Mouse (Mus musculus) T-helper 2 cell (primary cell): ENCODE results near the gene Dlk2.

Experiments used
- in situ Hi-C: fragments of 300-600 bp; cut with MboI, MseI; formaldehyde crosslinking; loops from one replicate; pipeline ENCODE4 v1.15.1; 2025; ENCODE audit warnings: high pct_unique_total_duplicates

Gene Dlk2

DNA sequence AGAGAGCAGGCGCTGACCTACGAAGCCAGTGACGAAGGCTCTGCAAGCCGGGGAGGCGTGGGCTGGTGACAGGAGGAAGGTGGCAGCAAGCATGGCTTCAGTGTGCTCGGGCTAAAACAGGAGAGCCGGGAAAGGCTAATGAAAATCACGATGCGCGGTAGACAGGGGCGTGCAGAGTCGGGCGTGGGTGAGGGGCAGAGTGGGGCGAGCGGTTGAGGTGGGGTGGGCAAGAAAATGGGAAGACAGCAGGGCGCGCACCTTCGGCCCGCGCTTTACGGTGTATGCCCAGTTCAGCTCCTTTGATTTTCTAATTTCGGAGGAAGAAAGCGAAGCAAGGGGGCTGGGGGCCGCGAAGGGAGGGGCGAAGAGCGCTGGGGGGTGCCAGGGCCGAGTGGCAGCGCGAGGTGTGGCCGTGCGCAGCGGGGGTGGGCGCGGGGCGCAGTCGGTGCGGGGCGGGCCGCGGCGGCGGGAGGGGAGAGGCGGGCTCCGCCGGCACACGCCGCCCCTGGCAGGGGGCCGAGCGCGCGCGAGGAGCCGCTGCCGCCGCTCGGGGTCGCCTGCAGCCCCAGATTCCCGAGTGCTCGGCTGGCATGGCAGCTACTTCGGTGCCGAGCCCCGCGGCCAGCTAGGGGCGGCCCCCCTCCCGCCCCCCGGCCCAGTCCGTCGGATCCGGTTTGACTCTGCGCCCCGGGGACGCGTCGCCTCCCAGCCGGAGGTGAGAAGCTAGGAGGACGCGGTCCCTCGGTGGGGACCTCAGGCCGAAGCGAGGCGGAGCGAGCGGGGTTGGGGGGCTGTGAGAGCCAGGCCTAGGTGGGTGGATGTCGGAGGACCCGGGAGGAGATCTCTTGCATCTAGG lies at the start of gene Dlk2:
Gene Dlk2, plus strand, starts transcription at position 58 of the 856 bp plus-strand sequence.
- in situ Hi-C loops = no loop called here

DNA sequence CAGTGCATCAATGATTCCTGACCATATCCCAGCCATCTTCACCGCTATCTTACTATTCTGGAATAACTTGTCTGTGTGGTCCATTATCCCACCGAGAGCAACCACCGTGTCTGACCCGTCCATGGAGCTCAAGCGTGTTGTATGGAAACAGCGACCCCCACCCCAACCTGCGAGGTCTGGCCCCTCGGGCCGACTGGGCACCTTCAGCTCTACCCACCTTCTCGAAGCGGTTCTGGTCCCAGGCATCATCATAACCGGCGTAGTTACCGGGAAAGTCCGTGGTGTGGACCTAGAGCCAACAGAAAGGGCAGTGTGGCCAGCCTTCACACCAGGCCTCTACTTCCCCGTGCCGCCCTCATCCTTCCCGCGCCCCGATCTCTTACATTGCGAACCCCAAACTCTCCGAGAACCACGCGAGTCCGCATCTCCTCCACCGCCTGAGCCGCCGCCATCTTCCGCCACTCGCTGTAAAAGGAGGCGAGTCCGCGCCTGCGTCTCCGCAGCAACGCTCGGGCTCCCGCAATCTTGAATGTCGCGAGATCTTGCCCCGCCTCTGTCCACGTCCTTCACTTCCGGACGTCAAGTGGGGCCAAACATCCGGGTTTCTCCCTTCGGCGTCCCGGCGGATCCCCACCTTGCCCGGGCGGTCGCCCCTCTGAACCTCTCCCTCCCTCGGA lies 49.6 kb upstream of the Dlk2 start, which contains the start of the genes Polr1c and Yipf3:
Gene Polr1c, minus strand, starts transcription at position 543 of the 677 bp plus-strand sequence.
Gene Yipf3, plus strand, starts transcription at position 569 of the 677 bp plus-strand sequence.
- in situ Hi-C loops = loop anchor here (25.0 kb wide), 1 partner anchor 715 kb away; no protein-coding TSS in a partner anchor

DNA sequence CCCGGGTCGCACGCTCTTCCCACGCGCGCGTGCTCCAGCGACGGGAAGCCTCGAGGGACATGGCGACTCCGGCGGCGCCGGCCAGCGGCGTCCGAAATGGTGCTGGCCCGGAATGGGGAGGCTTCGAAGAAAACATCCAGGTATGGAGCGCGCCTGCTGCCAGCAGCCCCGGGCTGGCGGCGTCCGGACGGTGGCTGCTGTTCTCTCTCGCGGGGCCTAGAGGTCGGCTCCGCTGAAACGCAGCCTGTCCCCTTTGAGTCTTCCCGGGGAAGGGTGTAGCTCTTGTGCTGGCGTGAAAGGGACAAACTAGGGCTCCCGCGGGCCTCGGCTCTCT lies 49.1 kb upstream of the Dlk2 start:
- in situ Hi-C loops = loop anchor here (25.0 kb wide), 1 partner anchor 714 kb away; no protein-coding TSS in a partner anchor

DNA sequence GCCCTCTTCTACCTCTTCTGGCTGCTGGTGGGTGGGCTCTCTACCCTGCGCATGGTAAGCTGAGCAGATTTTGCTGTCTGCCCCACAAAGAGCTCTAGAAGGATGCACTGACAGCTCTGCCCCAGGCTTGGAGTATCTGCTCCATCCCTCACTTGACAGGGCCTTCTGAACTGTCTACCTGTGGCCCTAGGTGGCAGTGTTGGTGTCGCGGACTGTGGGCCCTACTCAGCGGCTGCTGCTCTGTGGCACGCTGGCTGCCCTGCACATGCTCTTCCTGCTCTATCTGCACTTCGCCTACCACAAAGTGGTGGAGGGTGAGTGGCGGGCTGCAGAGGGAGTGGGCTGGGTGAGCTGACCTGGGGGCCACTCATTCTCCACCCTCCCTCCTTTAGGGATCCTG lies 46.0 kb upstream of the Dlk2 start:
- in situ Hi-C loops = no loop called here

DNA sequence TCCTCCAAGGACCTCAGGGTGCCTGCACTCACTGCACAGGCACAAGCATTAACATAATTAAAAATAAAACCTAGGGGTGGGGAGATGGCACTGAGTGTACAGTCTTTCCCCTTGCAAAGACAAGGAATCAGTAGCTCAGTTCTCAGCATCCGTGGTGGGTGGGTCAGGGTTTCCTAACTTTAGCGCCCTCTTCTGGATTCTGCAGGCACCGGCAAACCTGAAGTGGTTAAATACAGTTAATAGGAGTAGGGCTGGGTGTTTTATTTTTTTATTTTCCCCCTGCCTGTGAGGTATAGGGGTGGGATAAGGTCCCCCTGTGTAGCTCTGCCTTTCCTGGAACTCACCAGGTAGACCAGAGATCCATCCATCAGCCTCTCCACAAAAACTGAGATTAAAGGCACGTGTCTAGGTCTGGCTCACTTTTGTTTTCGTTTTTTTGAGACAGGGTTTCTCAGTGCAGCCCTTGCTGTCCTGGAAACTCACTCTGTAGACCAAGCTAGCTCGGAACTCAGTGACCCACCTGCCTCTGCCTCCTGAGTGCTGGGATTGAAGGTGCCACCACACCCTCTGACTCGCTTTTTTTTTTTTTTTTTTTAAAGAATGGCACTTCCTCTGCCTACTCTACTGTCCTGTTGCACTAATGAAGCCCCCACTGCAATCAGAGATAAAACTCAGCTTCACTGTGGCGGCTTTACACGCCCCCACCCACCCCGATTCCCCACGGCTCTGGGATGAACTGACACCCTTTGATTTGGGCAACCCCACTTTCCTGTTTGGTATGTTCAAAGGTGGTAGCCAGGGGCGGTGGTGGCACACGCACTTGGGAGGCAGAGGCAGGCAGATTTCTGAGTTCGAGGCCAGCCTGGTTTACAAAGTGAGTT lies 44.4 kb upstream of the Dlk2 start:
- in situ Hi-C loops = no loop called here

DNA sequence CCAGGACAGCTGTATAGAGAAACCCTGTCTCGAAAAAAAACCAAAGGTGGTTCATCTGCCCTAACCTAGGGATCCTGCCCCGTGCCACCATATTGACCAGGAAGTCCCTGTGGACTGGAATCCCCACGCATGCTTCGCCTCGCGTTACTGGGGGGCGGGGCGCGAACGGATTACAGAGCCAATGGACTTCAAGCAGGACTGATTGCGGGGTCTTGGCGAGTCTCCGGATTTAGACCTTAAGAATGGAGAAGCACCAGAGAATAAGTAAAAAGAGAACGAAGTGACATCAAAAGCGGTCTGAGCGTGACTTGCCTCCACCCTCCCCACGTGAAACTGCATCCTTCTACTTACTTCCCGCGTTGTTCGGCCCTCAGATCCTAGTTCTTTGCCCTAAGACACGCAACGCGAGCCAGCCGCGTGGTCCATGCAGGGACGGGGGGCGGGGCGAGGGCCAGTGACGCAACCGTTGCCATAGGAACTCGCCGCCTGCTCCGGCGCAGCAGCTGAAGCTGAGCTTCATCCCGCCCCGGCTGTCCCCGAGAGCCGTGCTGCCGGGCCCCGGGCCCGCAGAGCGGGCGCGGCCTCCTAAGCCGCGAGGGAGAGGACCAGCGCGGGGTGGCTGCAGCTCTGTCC lies 43.7 kb upstream of the Dlk2 start, which contains the start of gene Lrrc73:
Gene Lrrc73, plus strand, starts transcription at position 80 of the 633 bp plus-strand sequence.
- in situ Hi-C loops = no loop called here

DNA sequence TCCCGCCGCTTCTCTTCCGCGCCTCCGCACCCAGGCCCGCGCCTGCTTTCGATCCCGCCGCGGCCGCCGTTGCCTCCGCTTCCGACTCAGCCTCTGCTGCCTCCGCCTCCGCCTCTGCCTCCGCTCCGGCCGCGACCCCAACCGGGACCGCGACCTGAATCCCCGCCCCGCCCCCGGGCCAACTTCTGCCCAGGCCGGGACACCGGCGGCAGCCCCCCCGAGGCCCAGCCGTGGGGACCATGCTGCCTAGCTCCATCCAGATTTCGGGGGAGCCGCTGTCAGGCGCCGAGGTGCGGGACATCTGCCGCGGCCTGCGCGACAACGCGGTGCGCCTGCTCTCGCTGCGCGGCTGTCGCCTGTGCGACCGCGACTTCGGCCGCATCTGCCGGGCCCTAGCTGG lies 43.1 kb upstream of the Dlk2 start:
- in situ Hi-C loops = no loop called here

DNA sequence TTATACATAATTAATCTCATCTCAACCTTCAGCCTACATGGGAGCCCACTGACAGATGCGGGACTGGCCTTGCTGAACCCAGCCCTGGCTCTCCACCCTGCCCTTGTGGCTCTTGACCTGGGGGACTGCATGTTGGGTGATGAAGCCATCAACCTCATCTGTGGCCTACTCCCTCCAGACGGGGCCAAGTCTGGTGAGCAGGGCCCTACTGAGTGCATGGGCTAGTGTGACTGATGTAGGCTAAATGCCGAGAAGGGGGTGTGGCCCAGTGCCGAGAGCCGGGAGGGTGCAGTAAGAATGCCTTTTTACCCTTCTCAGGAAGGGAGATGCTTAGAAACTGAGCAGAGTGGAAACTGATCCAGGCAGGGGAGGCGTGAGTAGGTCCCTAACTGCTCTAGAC lies 42.1 kb upstream of the Dlk2 start:
- in situ Hi-C loops = no loop called here

DNA sequence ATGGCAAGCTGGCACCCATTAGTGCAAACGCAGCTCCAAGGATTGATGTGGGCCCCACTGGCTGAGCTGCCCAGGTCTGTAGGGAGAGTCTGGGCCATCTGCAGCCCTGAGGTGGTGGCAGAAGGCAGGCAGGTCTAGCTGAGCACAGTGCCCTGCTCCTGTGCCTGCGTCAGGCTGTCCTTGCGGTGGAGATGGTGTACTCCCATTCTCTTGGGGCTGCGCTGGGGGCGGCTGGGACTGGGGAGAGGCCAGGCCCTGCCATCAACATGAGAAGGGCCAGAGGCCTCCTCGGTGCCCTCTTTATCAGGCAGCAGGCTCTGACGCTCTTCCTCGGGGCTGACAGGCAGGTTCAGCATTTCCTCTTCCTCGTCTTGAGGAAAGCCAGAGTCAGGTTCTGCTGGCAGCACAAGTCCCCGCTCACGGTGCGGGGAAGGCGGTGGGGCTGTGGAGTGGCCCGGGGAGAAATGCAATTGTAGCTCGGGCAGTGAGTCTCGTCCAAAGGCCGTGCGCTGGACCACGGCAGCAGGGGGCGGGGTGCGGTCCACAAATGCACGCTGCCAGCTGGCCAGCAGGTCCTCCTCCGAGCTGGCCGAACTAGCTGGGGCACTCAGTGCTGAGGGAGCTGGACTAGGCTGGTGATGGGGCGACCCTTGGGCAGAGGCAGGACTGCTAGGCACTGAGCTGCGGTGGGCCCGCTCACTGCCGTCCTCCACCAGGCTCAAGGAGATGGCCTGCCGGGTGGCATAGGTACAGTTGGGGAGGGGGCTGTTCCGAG lies 38.8 kb upstream of the Dlk2 start:
- in situ Hi-C loops = no loop called here

DNA sequence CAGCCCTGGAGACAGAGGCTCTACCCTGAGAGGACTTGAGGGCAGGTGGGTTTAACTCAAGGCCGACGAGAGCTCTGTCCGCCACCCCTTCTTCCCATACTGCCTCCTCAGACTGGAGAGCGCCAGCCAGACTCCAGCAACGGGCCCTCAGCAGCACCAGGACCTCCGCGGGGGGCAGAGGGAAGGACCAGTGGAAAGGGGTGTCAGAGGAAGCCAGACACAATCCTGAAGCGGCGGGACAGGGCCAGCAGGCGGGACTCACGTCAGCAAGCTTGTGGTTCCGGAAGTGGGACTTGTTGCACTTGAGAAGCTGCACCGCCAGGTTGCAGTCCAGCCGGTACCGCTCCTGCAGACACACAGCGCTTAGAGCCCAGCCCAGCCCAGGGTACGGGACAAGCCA lies 37.5 kb upstream of the Dlk2 start:
- in situ Hi-C loops = no loop called here

DNA sequence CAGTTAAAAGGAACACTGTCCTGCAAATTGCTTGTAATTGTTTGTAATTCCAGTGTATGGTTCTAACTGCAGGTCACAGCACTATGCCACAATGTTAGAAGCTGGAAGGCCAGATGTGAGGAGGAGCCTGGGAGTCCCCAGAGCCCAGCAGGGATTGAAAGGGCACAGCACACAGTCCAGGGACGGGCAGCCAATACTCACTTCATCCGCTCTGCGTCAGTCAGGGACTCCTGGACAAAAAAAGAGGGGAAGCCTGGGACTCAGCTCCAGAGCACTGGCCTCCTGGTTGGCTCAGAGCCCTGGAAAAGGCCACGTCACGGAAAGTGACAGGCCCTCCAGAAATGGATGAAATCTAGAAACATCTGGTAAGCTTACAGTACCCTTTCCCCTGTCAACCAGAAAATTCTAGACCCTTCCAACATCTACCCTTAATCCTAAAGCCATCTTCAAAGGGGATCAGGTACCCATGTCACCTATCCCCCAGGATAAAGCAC lies 35.0 kb upstream of the Dlk2 start:
- in situ Hi-C loops = no loop called here

DNA sequence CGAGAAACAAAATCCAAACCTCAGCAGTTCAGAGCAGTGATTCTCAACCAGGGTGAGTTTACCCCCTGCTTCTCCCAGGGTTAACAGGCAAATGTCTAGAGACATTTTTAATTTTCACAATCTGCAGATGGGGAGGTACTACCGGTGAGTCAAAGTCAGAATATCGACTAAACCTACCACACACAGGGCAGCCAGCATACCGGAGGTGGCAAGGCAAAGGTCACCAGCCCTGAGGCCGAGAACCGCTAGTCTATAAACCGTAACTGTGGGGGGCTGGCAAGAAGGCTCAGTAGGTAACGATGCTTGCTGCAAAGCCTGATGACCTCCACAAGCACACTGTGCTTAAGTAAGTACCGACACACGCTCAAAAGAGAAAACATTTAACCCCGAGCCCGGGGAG lies 31.7 kb upstream of the Dlk2 start:
- in situ Hi-C loops = loop anchor here (5.0 kb wide), 1 partner anchor 67 kb away; no protein-coding TSS in a partner anchor

DNA sequence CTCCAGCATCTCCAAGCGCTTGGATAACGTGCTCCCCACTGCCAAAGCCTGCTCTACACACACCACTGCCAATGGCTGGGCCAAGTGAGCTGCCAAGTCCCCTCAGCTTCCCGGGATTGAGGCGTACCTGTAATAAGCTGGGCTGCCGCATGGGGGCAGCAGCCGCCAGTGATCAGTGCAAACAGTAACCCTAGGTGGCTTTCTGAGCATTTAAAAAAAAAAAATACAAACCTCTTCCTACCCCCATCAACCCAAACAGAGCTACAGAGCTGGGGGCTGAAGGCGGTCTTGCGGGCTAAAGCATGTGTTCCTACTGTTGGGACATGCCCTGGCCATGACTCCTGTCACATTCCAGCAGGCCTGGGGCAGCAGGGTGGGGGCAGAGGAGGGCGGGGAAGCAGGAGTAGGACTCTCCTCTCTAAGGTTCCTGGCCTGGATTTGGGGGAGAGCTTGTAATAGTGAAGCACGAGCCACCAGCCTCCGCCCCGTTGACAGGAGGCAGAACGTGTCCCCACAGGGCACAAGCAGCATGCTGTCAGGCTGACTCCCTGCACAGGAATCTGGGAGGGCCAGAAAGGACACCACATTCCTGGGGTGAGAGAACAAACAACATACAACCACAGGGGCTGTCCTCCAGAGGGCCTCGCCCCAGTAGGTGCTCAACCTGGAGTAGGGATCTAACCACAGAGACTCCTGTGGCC lies 31.2 kb upstream of the Dlk2 start:
- in situ Hi-C loops = loop anchor here (5.0 kb wide), 1 partner anchor 66 kb away; no protein-coding TSS in a partner anchor

DNA sequence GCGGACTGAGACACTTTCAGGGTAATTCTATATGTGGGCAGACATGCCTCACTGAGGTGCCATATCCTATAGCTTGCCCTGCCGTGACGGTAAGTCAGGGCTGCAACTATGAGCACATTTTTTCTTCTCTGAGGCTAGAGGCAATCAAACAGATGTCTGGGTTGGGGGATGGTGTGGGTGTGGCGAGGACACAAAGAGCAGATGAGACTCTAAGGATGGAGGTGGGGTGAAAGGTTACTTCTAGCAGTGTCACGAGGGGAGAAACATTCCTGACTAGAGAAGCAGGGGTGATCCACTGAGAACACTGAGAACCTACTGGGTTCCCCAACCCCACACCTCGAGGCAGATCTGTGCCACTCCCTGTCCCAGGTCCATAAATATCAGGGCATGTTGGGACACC lies 30.2 kb upstream of the Dlk2 start:
- in situ Hi-C loops = loop anchor here (5.0 kb wide), 1 partner anchor 65 kb away; no protein-coding TSS in a partner anchor

DNA sequence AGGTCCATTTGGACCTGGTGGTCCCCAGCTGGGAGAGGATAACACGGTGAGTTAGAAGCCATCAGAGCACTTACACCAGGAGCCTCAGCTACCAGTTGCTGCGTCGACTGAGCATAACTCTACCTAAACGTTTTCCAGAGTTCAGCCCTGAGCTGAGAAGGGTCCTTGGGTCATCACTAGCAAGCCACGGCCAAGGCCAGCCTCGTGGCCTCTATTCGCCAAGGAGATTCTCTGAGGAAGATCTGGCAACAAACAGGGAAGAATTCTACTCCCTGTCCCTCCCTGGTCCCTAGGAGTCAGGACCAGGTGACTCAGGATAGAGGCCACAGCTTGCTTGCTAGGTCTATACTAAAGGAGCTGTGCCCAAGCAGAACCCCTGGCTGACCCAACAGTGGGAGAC lies 29.7 kb upstream of the Dlk2 start:
- in situ Hi-C loops = loop anchor here (5.0 kb wide), 1 partner anchor 65 kb away; no protein-coding TSS in a partner anchor

DNA sequence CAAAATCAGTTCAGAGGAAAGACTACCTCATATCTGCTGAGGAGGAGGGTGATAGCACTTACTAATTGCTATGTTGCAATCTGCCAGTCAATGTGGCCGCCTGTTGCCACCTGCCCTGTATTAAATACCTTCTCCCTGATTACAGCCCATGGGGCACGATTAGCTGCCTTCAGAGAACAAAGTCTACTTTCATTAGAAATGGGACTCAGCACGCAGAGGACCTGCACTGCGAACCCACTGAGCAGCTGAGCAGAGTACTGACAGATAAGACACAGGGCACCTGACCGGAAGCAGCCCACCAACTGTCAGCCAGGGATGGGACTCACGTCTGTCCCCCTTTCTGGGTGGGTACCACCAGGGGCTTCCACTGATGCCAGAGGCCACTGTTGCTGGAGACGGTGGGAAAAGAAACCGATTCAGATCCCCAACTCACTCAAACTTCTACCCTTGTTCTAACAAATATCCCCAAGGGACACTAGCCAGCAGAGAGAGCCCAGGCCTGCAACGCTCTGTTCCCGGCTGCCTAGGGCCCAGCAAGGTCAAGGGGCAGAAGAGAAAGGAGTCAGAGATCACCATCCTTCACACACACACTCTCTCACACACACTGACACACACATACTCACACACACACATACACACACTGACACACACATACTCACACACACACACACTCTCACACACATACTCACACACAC lies 29.0 kb upstream of the Dlk2 start:
- in situ Hi-C loops = loop anchor here (5.0 kb wide), 1 partner anchor 64 kb away; no protein-coding TSS in a partner anchor

DNA sequence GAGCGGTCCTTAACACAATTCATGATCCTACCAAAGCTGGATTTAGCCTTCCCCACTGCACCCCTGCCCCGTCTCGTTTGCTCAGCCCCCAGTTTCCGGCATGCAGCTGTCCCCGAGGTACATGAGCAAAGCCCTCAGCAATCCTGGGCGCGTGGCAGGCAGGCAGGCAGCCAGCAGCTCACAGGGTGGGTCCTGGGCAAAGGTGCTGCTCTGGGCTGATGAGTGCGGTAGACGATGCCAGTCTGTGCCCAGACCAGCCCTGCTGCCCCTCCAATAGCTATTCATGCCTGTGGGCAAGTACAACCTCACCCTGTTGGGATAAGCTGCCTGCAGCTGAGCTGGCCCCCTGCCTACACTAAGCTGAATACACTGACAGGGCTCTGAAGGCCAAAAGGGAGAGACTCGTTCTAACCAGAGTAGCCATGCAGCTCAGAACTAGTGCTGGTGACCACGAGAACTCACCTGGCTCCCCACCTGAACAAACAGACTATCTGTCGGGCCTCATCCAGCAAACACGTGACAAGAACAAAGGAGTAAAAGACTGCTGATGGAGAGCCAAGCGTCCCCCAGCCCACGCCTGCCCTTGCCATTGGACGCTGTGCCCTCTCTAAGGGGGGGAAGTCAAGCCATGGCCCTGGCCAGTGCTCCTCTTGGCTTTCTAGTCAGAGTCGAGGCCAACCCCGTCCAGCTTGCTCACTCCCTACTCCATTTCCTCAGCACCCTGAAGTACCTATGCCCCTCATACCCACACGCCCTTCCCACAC lies 27.3 kb upstream of the Dlk2 start:
- in situ Hi-C loops = loop anchor here (5.0 kb wide), 1 partner anchor 62 kb away; no protein-coding TSS in a partner anchor

DNA sequence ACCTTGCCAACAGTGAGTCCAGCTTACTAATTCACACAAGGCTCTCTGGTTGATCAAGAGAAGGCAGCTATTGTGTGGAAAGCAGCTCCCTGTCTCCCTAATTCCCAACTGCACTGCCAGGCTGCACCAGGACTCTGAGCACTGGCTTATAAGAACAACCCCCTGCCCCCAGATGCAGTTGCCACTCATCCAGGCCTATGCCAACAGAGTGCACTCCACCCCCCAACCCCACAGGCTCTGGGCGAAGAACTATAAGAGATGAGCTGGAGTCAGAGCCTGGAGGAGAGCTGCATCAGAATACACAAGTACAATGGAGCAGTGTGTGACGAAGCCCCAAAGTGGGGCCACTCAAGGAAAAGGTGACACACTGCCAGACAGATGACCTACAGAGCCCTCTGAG lies 25.2 kb upstream of the Dlk2 start:
- in situ Hi-C loops = no loop called here
